Mouse (Mus musculus): ENCODE results near the gene Ppil4.

DNA sequence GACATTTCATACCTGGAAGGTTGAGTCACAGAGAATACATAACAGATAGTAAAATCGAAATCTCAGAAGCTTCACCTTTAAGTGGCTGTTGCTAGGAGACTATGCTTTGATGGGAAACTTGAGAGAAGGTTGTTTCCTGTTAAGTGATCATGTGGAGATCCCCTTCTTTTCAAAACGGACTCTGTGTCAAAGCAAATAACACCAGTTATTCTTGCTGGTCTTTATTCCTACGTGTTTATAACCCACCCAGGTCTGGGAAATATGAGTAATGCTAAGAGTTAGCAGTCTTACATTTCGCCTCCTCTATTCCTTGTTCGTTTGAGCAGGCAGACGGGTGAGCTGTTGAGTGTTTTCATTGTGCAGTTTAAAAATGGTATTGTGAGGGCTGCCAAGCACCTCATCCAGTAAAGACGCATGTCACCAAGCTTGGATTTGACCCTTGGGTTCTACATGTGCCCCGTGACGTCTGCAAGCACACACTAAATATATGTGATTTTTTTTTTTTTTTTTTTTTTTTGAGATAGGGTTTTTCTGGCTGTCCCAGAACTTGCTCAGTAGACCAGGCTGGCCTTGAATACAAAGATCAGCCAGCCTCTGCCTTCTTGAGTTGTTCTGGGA lies 32.1 kb downstream of the Ppil4 start:
- no peak for TF ChIP-seq CTCF (IDR thresholded peaks at IDR 0.05; ENCODE audit: borderline replicate concordance, insufficient read depth, low read depth, low read length)
- TF ChIP-seq POLR2A (IDR thresholded peaks at IDR 0.05; ENCODE audit: borderline replicate concordance, insufficient read depth, low read length), result no peak

Measured in cerebellum, adult 2 months (tissue).